Mouse (Mus musculus): ENCODE data around the gene Ksr2.

Gene Ksr2

DNA sequence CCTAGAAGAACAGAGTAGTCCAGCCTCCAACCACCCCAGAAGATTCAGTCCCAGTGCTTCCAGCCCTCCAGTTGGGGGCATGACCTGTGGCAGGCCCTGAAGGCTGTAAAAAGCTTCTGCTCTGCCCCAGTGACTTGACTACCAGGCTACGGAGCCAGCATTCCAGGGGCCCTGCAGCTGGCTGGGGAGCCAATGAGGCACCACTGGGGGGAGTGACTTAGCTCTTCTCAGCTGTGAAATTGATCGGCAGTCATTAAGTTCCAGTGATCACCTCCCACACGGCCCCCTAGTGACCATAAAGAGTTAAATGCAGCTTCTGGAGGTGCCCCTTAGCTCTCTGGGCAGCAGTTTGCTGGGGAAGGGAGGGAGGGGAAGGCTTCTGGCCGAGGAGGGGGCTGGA lies 213.1 kb downstream of the Ksr2 start:
- no peak for DNase-seq

DNA sequence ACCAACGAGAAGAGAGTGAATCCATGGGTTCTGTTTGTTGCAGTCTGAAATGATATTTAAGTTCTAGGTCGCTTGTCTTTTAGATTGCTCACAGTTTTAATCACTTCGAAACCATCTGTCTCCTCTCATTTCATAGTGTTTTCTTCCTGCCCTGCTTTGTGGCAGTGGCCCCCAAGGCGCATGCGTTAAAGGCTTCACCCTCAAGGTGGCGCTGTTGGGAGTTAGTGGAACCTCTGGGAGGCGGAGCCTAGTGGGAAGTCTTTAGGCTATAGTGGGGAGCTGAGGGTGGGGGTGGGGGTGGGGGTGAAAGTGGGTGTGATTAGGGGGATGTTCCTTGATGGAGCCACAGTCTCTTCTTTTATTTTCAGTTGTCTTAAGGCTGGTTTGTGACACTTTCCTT lies 214.6 kb downstream of the Ksr2 start:
- DNase-seq, result peak; percentile 7 to 14

DNA sequence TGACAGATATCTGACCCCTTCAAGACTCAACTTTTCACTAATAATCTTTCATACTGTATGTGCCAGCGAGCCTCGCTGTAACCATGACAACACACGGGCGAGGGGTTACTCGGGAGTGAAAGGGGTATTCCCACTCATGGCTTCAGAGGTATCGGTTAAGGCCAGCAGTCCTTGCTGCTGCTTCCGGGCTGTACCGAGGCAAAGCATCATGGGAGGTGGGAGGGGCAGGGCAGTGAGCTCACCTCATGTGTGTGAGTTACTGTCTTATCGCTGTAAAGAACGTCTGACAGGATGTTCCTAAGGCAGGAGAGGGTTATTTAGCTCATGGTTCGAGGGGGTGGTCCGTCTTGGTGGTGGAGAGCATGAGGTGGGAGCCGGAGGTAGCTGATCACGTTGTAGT lies 215.8 kb downstream of the Ksr2 start:
- DNase-seq, result no peak

GRCm38 (mm10) chr5:117635211-117635610 lies 221.4 kb downstream of the Ksr2 start:
- DNase-seq, result no peak

DNA sequence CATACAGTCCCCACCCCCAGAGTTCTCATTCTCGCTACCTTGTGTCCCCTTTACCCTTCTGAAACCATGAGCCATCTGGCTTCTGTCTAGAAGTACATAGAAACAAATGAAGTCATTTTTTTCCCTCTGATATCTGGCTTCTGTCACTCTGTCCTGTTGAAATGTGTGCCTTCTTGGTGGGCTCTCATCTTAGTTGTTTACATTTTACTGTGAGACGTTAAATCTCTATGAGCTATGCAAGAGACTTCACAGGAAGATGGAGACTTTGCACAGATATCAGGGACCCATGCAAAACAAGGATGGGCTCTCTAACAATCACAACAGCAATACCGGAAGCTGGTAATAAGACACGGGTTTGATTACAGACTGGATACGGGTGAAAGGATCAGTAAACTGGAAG lies 222.0 kb downstream of the Ksr2 start:
- no peak for DNase-seq

DNA sequence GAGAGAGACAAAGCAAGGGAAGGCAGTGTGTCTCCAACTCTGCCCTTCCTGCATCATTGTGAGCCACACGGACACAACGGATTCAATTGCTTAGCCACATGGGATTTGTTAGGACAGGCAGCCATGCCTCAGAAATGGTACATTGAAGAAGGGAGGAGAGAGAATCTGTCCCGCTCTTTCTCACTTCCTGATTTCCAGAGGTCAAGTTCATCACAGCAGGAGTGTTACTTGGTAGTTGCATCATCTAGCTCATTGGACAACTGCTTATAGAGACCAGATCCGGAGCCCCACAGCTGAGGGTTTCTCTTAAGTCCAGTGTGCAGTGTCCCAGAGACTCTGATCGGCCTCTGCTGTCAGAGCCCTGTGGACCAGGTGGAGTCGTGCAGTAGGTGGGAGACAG lies 227.8 kb downstream of the Ksr2 start:
- DNase-seq, result no peak

GRCm38 (mm10) chr5:117651238-117651886 lies 237.6 kb downstream of the Ksr2 start:
- DNase-seq, result no peak

DNA sequence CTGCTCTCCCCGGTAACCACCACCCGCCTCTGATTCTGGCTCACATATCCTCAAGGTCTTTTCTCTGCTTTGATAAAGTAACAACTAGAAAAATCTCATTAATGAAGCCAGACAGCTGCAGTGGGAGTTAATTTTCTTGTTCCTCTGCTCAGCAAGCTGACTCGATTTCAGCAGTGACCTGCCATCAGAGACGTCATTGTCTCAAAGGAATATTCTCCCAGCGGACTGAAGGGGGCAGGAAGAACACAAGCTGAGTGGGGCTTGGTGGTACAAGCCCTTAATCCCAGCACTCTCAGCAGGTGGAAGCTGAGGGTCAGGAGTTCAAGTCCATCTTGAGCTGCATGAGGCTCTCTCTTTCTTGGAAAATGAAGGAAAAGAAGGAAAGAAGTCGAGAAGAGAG lies 244.8 kb downstream of the Ksr2 start:
- no peak for DNase-seq

DNA sequence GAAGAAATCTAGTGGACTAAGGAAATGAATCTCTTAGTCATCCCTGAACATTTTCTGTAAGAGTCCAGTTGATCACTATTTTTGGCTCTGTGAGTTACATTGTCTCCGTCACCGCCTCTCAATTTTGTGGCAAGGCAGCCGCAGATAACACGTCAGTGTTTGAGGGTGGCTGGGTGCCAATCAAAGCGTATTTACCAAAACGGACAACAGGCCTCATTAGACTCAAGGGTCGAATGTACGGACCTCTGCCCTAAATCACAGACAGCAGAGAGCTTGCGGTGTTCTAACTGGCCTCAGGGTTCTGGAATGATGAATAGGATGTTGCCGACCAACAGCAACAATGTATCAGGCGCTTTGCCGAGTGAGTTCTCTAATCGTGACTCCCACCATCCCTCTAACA lies 245.8 kb downstream of the Ksr2 start:
- DNase-seq, result no peak

GRCm38 (mm10) chr5:117665181-117665580 lies 251.4 kb downstream of the Ksr2 start:
- no peak for DNase-seq

GRCm38 (mm10) chr5:117667314-117667713 lies 253.5 kb downstream of the Ksr2 start:
- DNase-seq, result no peak

DNA sequence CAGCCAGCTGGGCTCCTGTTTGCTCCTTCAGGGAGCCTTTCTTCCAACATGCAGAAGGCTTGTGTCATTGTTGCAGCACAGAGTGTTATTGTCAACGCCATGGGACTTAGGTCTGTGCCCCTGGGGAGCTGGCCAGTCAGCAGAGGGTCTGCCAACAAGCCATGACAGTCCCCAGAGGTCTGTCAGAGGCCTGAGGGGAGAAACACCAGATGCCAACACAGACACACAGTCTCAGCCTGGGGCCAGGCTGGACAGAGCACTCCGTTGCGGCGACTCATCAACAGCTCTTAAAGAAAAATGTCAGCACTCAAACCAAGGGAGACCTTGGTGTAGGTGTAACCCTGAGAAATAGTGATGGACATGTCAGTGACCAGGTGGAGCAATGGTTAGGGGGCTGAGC lies 255.5 kb downstream of the Ksr2 start:
- no peak for DNase-seq

DNA sequence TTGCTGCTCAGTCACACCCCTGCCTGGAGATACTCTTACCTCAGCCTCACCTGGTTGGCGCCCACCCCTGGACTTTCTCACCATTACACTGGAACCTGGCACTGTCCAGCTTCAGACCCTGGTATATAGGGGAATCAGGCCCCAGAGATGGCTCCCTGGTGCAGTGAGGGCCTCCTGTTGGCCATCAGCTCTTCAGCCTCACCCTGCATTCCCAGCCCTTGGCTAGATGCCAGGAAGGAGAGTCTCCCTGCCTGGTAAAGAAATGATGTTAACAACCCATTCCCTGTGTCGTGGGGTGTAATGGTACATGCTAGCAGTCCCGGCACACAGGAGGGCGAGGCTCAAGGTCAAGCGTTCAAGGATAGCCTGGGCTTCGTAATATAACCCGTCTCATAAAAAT lies 256.0 kb downstream of the Ksr2 start:
- no peak for DNase-seq

DNA sequence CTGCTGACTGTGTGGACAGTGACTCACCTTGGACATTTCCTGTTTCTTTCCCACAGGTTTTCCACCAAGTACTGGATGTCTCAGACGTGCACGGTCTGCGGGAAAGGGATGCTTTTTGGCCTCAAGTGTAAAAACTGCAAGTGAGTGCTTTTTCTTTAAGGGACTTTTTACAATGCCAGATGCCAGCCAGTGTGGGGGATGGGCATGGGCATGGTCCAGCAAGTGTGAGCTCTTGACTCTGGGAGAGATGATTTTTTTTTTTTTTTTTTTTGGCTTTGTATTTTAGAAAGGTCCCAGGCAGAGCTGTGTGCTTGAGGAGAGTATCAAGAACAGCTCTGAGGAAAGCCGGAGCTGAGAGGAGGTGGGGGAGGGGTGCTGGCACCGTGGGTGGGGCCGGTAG lies 257.6 kb downstream of the Ksr2 start:
- no peak for DNase-seq

- no peak for DNase-seq
Measured at GRCm38 (mm10) chr5:117675840-117676239, 262.0 kb downstream of the Ksr2 start.

- no peak for DNase-seq
Measured at GRCm38 (mm10) chr5:117677231-117677630, 263.4 kb downstream of the Ksr2 start.

DNA sequence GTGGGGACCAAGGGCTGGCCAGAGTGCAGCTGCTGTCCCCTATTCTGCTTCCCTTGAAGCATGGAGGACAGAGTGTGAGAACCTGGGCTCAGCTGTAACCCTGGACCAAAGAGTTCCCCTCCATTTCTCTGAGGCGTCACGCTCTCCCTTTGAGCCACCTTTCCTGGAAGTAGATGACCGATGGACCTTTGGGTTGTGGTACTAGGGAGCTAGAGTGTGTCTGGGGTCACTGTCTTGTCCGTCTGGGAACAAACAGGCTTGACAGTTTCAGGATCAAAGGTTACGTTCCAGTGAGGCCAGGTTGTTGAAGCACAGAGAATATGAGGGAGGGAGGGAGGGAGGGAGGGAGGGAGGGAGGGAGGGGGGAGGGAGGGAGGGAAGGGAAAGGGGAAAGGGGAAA lies 264.6 kb downstream of the Ksr2 start:
- no peak for DNase-seq

DNA sequence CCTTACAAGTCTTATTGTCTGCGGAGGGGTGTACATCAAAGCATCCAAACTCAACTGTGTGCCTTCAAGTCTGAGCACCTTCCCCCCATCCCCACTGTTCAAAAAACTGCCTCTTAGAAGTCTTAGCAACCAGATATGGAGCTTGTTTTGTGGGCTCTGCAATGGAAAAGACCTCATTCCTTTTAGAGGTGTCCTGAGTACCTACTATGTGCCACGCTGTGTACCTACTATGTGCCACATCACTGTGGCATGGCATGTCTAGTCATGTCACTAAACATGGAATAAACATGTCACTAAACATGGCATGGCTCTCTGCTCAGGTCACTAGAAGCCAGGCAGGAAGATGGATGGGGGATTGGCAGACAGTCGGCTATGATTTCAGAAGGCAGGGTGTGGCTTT lies 268.4 kb downstream of the Ksr2 start:
- DNase-seq, result no peak

- DNase-seq, result no peak
Measured at GRCm38 (mm10) chr5:117684491-117684890, 270.7 kb downstream of the Ksr2 start.

DNA sequence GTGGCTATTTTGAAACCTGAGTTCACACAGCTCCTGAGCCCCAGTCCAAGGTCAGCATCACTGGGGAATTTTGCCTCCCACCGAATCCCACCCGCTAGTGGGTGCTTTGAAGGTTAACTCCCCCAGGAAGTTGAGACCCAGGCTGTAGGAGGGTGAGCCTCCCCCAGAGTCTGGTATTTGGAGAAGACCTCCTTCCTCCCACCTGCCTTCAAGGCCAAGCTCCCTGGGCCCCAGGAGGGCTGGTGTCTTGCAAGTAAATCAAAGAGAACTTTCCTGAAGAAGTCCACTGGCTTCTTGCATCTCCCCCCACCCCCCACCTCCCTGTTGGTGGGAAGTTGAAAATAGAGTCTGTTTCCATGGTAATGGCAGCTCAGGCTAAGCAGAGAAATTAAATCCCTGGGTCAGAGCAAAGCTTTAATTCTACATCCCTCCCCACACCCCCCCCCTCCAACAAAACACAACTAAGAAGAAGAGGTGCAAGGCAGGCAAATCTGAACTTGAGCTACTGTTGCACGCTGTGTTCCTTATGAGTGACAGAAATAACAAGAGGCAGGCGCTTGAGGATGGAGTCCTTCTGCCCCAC lies 274.1 kb downstream of the Ksr2 start:
- no peak for DNase-seq

DNA sequence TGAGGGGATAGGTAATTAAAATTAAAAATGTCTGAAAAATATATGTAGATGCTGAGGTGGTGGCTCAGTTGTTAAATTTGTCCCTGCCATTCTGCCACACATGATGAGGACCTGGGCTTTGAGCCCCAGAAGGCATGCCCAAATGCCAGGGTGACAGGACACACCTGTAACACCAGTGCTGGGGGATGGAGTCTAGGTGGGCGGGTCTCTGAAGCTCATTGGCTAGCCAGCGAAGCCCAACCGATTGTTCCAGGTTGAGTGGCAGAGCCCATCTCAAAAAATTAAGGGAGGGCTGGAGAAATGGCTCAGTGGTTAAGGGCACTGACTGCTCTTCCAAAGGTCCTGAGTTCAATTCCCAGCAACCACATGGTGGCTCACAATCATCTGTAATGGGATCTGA lies 274.9 kb downstream of the Ksr2 start:
- DNase-seq, result no peak

DNA sequence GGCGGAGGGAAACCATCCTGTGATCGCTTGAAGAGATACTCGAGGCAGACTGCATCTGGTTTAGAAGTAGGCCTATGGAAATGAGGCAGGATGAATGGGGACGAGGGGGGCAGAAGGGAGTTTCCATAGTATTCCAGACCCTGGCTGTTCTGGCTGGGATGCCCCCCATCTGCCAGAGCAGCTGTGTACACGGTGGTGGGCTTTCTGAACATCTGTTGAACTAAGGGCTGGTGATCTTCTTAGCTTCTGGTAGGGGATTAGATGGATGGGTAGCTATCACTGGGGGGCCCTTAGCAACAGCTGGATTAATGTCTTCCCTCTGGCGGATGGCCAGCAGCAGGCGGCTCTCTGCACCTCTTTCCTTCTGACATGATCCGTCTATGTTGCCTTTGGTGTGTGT lies 276.0 kb downstream of the Ksr2 start:
- DNase-seq, result no peak

DNA sequence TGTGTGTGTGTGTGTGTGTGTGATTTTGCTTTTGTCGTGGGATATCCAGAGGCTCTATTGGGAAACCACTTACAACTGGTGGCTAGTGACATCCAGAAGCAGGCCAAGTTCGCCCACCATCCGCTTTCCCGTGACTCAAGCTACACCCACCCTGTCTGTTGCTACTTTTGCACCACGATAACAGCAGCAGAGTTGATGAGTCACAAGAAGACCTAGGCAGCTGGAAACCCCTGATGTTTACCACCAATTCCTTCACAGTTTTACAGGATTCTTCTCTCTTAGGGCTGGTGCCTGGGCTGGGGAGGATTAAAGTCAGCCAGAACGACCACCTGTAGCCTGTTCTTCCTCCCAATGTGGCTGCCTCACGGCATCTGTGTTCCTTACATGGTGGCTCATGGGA lies 277.5 kb downstream of the Ksr2 start:
- DNase-seq, result no peak

DNA sequence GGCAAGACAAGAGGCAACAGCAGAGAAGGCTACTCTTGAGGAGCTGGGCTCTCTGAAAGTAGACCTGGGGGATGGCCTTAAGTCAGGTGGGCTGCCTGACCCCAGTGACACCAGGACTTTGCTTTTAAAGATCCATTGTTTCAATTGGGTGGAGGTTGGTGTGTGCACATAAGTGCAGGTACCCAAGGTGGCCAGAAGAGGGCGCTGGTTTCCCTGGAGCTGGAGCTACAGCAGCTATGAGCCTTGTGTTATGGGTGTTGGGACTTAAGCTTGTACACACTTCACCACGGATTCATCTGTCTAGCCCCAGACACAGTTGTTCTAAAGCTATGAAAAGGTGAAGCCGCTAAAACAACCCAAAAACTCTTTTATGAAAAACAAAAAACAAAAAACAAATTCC lies 279.8 kb downstream of the Ksr2 start:
- no peak for DNase-seq

DNA sequence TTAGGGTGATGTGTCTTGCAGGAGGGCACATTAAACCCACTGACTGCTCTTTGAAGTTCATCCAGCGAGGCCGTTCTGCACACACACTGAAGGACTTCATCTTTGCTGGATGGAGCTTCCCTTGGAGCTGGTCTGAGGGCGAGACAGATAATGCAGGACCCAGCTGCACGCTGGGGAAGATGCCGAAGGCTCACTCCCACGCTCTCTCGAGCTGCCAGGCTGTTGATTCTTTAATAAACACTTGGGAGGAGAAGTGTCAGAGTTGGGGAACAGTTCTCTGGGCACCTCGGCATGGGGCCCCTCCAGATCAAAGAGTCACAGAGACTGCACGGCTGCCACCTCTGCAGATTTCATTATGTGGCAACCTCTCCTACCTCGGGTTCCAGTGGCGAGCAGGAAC lies 280.8 kb downstream of the Ksr2 start:
- DNase-seq, result no peak

Measured in thymus, postnatal 36 days (tissue).